Mouse (Mus musculus) kidney, embryonic 16.5 days (tissue): ENCODE data around the gene Rbm17. TPM values are rescaled to one million over a fixed set of nuclear protein-coding genes. Genes with fewer than 3 reads are reported as not detected.

Experiments
- ATAC-seq: fragments of 200-750 bp; cut with Nextera tagmentation; 2 replicates; pipeline ENCODE4 v1.8.0; 2017; ENCODE audit warnings: moderate TSS enrichment; ENCODE audit not compliant: low FRiP score, low TSS enrichment
- H3K27ac ChIP-seq: fragments of 300-500 bp; sonication (generic); 2 replicates; pipeline ENCODE4 v1.5.1; 2014; ENCODE audit warnings: low read length
- H3K27me3 ChIP-seq: fragments of 300-500 bp; sonication (generic); 2 replicates; pipeline ENCODE4 v1.6.1; 2014; ENCODE audit warnings: low read length, control low read depth, mixed read lengths; ENCODE audit not compliant: insufficient read depth
- H3K36me3 ChIP-seq: fragments of 300-500 bp; sonication (generic); 2 replicates; pipeline ENCODE4 v1.6.1; 2014; ENCODE audit warnings: low read length, control low read depth, mixed read lengths; ENCODE audit not compliant: insufficient read depth
- H3K4me1 ChIP-seq: fragments of 300-500 bp; sonication (generic); 2 replicates; pipeline ENCODE4 v1.6.1; 2014; ENCODE audit warnings: low read length, control low read depth, mixed read lengths; ENCODE audit not compliant: insufficient read depth
- H3K4me2 ChIP-seq: fragments of 300-500 bp; sonication (generic); replicated peaks from 2 replicates; pipeline ENCODE4 v1.6.1; 2014; ENCODE audit warnings: low read depth, low read length
- H3K4me3 ChIP-seq: fragments of 300-500 bp; sonication (generic); 2 replicates; pipeline ENCODE4 v1.5.1; 2014; ENCODE audit warnings: mild to moderate bottlenecking, low read length
- H3K9ac ChIP-seq: fragments of 300-500 bp; sonication (generic); replicated peaks from 2 replicates; pipeline ENCODE4 v1.6.1; 2014; ENCODE audit warnings: low read length
- H3K9me3 ChIP-seq: fragments of 300-500 bp; sonication (generic); 2 replicates; pipeline ENCODE4 v1.6.1; 2016; ENCODE audit warnings: low read length, control low read depth
- WGBS: fragments of 180-500 bp; shearing (Covaris S2); extraction: QIAGEN DNeasy Blood & Tissue Kit; methylation state at CpG from one replicate; pipeline ENCODE4 v1.1.7; 2014; 5-methylcytosine and 5-hydroxymethylcytosine counted together
- polyA plus RNA-seq: library from polyadenylated mRNA; unstranded; fragments of >200 nt; fragmentation: Nextera tagmentation; extraction: Ambion mirVana; gene quantifications from 2 replicates; pipeline ENCODE4 v1.2.1, GENCODE M21; 2015

The Rbm17 gene
- polyA plus RNA-seq, 1 experiment from 2014 or later: 147 TPM

DNA sequence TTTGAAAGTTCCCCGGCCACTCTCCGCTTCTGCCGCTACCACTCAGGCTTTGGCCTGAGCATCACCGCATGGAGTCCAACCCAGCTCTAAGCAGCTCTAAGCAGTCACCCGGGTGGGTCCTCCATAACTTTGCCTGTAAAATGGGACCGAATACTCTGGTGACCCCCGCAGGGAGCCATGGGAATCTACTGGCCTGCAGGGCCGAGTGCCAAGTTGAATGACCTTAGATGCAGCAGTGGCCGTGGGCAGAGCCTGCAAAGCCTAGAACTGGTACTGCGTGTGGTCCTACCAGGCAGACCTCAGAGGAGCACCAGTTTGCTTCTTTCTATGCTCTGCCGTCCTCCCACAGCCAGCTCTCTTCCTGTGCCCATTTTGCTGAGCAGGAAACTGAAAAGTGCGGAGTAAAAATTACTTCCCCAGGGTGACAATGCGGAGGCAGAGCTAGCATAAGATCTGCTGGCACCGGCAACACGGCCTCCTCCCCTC lies 50.9 kb downstream of the Rbm17 start:
- peak overlapping the region; percentile 65 for H3K9ac ChIP-seq
- 4% methylated on average over 15 of the region's 15 CpGs for WGBS
- peak overlapping the region; percentile 64 for H3K4me3 ChIP-seq
- H3K4me1 ChIP-seq: peaks cover 13% of the 10 kb centered on the region
- H3K27me3 ChIP-seq: 0 out of 2 replicates have a peak, but pooled peaks cover 2% of the 10 kb centered on the region
- H3K4me2 ChIP-seq: peak overlapping the region; percentile 99
- H3K36me3 ChIP-seq: no peaks in the 10 kb centered on the region
- H3K9me3 ChIP-seq: no peaks in the 10 kb centered on the region
- no peak overlapping the region for H3K27ac ChIP-seq
- peak; percentile 49 for ATAC-seq

DNA sequence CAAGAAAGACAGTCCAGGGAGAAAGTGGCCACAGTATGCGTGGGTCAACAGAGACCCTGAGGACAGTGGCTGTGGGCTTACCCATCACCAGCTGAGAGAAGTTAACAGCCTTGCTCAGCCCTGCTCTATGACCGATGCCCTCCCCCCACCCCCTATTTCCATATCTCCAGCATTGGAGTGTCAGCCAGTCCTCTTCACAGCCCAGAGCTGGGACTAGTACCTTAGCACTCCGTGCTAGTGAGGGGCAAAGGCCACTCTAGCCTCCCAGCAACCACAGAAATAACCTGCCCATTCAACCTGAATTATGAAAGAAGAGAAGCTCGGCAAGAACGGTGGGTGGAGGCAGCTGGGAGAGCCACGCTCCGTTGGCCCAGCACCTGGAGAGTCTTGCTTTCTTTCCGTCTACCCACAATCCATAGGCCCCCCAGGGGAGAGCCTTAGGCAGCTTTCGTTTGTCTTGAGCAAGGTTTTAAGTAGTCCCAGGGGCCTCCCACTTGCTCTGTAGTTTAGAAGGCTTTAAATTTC lies 51.6 kb downstream of the Rbm17 start:
- 0 out of 2 replicates have a peak overlapping the region, but pooled peaks have one; percentile 8 for H3K27ac ChIP-seq
- H3K4me3 ChIP-seq: peak overlapping the region; percentile 64
- peak overlapping the region; percentile 30; the same call in 1 of the 2 replicates for H3K9ac ChIP-seq
- 0 out of 2 replicates have a peak, but pooled peaks cover 2% of the 10 kb centered on the region for H3K27me3 ChIP-seq
- no peaks in the 10 kb centered on the region for H3K36me3 ChIP-seq
- no peaks in the 10 kb centered on the region for H3K9me3 ChIP-seq
- WGBS: 6% methylated on average over 9 of the region's 9 CpGs
- peak; percentile 79 for ATAC-seq
- H3K4me1 ChIP-seq: peaks cover 13% of the 10 kb centered on the region
- peak overlapping the region; percentile 99 for H3K4me2 ChIP-seq

DNA sequence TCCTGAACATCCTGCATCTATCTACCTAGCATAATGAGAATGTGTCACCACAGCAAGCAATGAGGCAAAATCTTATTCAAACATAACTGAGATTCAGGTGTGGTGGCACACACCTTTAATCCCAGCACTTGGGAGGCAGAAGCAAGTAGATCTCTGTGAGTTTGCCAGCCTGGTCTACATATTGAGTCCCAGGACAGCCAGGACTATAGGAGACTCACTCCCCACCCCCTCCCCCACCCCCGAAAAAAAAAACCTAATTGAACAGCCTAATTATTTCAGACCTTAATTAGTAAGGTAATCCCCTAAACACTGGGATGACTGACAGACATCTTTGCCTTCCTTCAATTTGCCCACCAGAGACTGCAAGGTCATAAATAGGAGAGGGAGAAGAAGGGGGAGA lies 52.2 kb downstream of the Rbm17 start:
- H3K9ac ChIP-seq: no peak overlapping the region
- ATAC-seq: no peak
- WGBS: 15% methylated on average over 1 of the region's 1 CpGs
- peaks cover 13% of the 10 kb centered on the region for H3K4me1 ChIP-seq
- no peaks in the 10 kb centered on the region for H3K36me3 ChIP-seq
- H3K27ac ChIP-seq: no peak overlapping the region
- H3K4me3 ChIP-seq: no peak overlapping the region
- H3K4me2 ChIP-seq: no peak overlapping the region
- no peaks in the 10 kb centered on the region for H3K9me3 ChIP-seq
- H3K27me3 ChIP-seq: 0 out of 2 replicates have a peak, but pooled peaks cover 2% of the 10 kb centered on the region

DNA sequence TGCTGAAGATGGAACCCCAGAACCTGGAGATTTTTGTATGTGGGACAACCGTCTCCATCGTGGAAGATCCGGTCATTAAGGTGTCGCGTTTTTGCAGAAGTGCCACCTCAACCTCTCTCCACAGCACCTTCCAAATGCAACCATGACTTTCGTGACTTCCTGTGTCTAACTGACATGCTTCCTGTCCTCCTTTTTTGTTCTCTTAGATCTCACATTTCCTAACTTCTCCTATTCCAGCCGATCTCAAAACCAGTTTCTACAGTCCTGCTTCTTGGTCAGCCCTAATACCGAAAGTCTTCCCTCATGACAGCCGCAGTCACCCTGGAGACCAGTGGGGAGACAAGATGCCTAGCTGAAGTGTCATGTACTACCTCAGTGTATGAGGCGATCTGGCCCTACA lies 55.4 kb downstream of the Rbm17 start:
- H3K4me1 ChIP-seq: peaks cover 16% of the 10 kb centered on the region
- H3K4me2 ChIP-seq: no peak overlapping the region
- H3K9ac ChIP-seq: no peak overlapping the region
- H3K27ac ChIP-seq: no peak overlapping the region
- no peaks in the 10 kb centered on the region for H3K9me3 ChIP-seq
- no peak for ATAC-seq
- H3K36me3 ChIP-seq: no peaks in the 10 kb centered on the region
- no peak overlapping the region for H3K4me3 ChIP-seq
- 88% methylated on average over 10 of the region's 10 CpGs for WGBS
- H3K27me3 ChIP-seq: no peaks in the 10 kb centered on the region

DNA sequence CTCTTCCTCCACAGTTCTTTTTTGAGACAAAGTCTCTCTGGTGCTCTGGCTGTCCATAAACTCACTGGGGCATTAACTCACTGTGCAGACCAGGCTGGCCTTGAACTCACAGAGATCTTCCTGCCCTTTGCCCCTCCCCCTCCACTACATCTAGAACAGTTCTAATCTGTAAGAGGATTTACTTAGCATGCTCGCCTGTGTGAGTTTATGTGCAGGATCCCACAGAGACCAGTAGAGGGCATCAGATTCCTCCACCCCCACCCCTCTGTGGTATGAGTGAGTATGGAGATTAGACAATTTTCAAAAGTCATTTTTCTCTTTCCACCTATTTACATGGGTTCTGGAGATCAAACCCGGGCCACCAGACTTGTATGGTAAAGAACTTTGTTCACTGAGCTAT lies 56.3 kb downstream of the Rbm17 start:
- H3K4me1 ChIP-seq: peaks cover 10% of the 10 kb centered on the region; the same call in 1 of the 2 replicates
- WGBS: 66% methylated on average over 2 of the region's 2 CpGs
- ATAC-seq: no peak
- no peaks in the 10 kb centered on the region for H3K27me3 ChIP-seq
- H3K36me3 ChIP-seq: no peaks in the 10 kb centered on the region
- no peak overlapping the region for H3K27ac ChIP-seq
- H3K9ac ChIP-seq: no peak overlapping the region
- H3K4me3 ChIP-seq: no peak overlapping the region
- H3K9me3 ChIP-seq: no peaks in the 10 kb centered on the region
- no peak overlapping the region for H3K4me2 ChIP-seq

DNA sequence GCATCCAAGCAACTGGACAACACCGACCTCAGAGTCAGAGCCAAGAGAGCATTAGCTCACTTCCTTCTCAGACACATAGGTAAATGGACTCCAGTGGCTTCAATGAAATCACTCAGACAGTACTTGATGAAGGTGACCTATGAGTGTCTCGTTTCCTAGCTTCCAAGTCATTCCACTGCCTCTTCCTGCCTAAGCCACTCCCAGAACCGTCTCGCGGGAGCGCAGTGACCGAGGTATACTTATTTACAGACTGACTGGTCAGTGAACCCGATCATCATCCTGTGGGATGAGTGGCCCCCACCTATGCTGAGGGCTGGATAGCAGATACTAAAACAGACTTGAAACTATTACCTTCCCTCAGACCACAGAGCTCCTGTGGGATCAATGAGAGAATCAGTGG lies 57.9 kb downstream of the Rbm17 start:
- H3K9me3 ChIP-seq: no peaks in the 10 kb centered on the region
- 0 out of 2 replicates have a peak overlapping the region, but pooled peaks have one; percentile 15 for H3K27ac ChIP-seq
- H3K4me1 ChIP-seq: 0 out of 2 replicates have a peak, but pooled peaks cover 4% of the 10 kb centered on the region
- 42% methylated on average over 8 of the region's 8 CpGs for WGBS
- H3K36me3 ChIP-seq: no peaks in the 10 kb centered on the region
- H3K27me3 ChIP-seq: no peaks in the 10 kb centered on the region
- H3K4me3 ChIP-seq: no peak overlapping the region
- H3K9ac ChIP-seq: no peak overlapping the region
- peak; percentile 69 for ATAC-seq
- no peak overlapping the region for H3K4me2 ChIP-seq

DNA sequence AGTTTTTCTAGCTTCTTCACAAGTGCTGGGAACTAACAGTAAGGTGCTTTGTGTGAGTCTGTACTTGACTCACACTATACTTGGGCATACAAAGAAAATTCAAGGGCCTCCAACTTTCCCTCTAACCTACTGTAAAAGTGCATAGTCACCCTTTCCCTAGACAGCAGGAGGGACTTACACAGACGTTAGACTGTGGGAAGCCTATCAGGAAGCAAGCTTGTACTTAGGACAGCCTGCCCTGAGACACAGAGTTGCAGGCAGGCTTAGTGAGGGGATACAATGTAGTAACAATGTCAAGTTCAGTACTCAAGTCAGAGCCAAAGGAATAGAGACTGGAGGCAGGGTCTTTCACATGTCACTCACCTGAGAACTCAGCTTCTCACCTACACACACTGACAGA lies 58.6 kb downstream of the Rbm17 start:
- Histone ChIP-seq H3K9ac (no peak overlapping the region), H3K4me2 (no peak overlapping the region), H3K36me3 (no peaks in the 10 kb centered on the region), H3K27me3 (no peaks in the 10 kb centered on the region), H3K4me3 (no peak overlapping the region), H3K9me3 (no peaks in the 10 kb centered on the region), H3K27ac (no peak overlapping the region), H3K4me1 (0 out of 2 replicates have a peak, but pooled peaks cover 4% of the 10 kb centered on the region)
- ATAC-seq: no peak
- WGBS: 44% methylated on average over 1 of the region's 1 CpGs

DNA sequence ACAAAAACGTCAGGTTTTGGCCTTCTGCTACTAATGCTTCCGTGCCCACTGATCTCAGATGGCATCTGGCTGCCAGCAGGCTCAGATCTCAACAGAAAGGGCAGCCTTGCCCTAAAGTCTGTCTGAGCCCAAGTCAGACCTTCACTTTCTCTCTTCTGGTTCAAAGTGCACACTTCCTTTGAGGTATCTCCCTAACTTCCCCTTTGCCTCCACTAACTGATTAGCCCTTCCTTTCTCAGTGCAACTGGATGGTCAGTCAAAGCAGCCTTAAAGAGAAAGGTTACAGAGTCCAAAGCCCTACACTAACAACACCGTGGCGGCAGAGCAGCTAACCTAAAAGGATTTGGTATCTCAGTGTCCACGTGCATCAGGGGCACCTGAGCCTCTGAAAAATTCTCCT lies 59.6 kb downstream of the Rbm17 start:
- no peaks in the 10 kb centered on the region for H3K27me3 ChIP-seq
- ATAC-seq: no peak
- H3K4me2 ChIP-seq: no peak overlapping the region
- no peaks in the 10 kb centered on the region for H3K9me3 ChIP-seq
- no peak overlapping the region for H3K4me3 ChIP-seq
- H3K36me3 ChIP-seq: no peaks in the 10 kb centered on the region
- H3K4me1 ChIP-seq: 0 out of 2 replicates have a peak, but pooled peaks cover 4% of the 10 kb centered on the region
- H3K9ac ChIP-seq: no peak overlapping the region
- WGBS: 77% methylated on average over 5 of the region's 5 CpGs
- no peak overlapping the region for H3K27ac ChIP-seq

DNA sequence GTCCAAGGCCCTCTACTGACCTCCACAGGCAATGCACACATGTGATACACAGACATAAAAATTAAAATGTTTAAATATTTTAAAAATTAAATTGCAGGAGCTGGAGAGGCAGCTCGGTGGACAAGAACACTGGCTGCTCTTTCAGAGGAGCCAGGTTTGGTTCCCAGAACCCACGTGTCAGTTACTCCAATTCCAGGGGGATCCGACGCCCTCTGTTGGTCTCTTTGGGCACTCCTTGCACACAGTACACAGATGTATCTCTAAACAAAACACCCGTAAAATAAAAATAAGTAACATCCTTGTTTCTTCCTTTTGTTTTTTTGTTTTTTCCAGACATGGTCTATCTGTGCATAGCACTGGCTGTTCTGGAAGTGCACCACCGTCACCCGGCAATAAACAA lies 60.8 kb downstream of the Rbm17 start:
- H3K27ac ChIP-seq: no peak overlapping the region
- no peak for ATAC-seq
- no peak overlapping the region for H3K9ac ChIP-seq
- no peaks in the 10 kb centered on the region for H3K9me3 ChIP-seq
- H3K36me3 ChIP-seq: no peaks in the 10 kb centered on the region
- no peak overlapping the region for H3K4me2 ChIP-seq
- no peak overlapping the region for H3K4me3 ChIP-seq
- WGBS: 76% methylated on average over 7 of the region's 7 CpGs
- H3K4me1 ChIP-seq: 0 out of 2 replicates have a peak, but pooled peaks cover 4% of the 10 kb centered on the region
- no peaks in the 10 kb centered on the region for H3K27me3 ChIP-seq

DNA sequence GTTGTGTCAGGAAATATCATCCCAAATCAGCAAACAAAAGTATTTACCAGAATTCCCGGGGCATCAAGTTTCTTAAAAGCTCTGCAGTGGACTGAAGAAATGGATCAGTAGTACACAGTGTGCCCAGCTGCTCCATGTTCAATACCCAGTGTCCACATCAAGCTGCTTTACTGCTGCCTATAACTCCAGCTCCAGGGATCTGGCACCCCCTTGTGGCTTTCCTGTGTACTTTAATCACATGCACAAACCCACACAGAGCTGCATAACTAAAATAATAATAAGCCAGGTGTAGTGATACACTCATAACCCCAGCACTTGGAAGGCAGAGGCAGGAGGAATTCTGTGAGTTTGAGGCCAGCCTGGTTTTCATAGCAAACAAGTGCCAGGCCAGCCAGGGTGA lies 61.3 kb downstream of the Rbm17 start:
- Histone ChIP-seq H3K9me3 (no peaks in the 10 kb centered on the region), H3K36me3 (no peaks in the 10 kb centered on the region), H3K4me3 (no peak overlapping the region), H3K27me3 (no peaks in the 10 kb centered on the region), H3K4me2 (no peak overlapping the region), H3K4me1 (0 out of 2 replicates have a peak, but pooled peaks cover 4% of the 10 kb centered on the region), H3K27ac (no peak overlapping the region), H3K9ac (no peak overlapping the region)
- WGBS: 93% methylated on average over 1 of the region's 1 CpGs
- ATAC-seq: no peak
